Mouse (Mus musculus): ENCODE results near the gene Ucp2. TPM values are rescaled to one million over a fixed set of nuclear protein-coding genes. Genes with fewer than 3 reads are reported as not detected.
"Not testable (repeated sequence)": the region's sequence is repeated elsewhere in the genome, so short reads cannot be mapped to it uniquely, and the experiment has no call there.

Ucp2 gene
- polyA plus RNA-seq, 1 experiment: 172 TPM

DNA sequence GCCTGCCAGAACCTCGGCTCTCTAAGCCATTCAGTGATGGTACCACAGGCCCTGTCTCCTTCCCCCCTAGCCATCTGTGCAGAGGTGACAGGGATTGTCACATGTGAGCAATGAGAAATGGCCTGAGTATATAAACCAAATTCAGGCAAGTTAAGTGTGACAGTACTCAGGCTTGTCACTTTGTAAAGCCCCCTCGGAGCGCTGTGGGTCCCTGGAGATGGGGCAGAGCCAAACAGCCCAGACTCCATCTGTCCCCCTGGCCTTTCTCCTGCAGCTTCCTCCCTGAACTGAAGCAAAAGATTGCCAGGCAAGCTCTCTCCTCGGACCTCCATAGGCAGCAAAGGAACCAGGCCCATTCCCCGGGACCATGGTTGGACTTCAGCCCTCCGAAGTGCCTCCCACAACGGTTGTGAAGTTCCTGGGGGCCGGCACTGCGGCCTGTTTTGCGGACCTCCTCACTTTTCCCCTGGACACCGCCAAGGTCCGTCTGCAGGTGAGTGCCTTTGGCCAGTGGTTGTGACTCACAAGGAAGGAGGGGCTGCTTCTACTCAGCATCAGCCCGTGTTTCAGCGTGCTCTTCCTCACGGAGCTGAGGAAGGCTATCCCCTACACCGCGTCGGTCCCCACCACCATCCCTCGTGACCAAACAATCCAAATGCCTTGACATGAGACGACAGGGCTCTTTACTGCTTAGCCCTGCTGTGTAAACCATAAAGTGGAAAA lies 13.9 kb upstream of the Ucp2 start:
- Histone ChIP-seq H3K27me3 (replicated peaks; ENCODE audit: control insufficient read depth, insufficient read depth, low read length) (no peaks in the 10 kb centered on the region), H3K4me1 (ENCODE audit: control insufficient read depth, insufficient read depth, low read length) (peaks cover 11% of the 10 kb centered on the region; the same call in 1 of the 2 replicates), H3K27ac (ENCODE audit: insufficient read depth, low read depth, low read length) (no peak overlapping the region), H3K36me3 (ENCODE audit: control insufficient read depth, insufficient read depth, low read length) (no peaks in the 10 kb centered on the region), H3K4me3 (ENCODE audit: insufficient read depth, low read depth, low read length) (no peak overlapping the region)
- 68% methylated on average over 20 of the region's 20 CpGs for WGBS
- TF ChIP-seq CTCF (conservative IDR thresholded peaks at IDR 0.05; ENCODE audit: insufficient read depth, insufficient read length, low read depth, low read length): no peak
- TF ChIP-seq POLR2A (IDR thresholded peaks at IDR 0.05; ENCODE audit: low read depth, low read length): no peak
- DNase-seq: no peak

DNA sequence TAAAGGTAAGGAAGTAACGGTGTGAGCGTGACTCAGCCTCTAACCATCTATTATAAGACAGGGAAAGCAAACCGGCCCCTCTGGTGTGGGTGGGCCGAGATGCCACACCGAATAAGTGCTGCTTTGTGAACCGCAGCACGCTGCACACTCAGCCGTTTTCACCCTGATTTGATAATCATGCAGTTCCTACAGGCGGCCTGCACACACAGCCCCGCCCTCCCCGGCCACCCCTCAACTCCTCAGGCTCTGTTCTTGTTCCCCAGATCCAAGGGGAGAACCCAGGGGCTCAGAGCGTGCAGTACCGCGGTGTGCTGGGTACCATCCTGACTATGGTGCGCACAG lies 13.3 kb upstream of the Ucp2 start:
- WGBS: 49% methylated on average over 15 of the region's 15 CpGs

DNA sequence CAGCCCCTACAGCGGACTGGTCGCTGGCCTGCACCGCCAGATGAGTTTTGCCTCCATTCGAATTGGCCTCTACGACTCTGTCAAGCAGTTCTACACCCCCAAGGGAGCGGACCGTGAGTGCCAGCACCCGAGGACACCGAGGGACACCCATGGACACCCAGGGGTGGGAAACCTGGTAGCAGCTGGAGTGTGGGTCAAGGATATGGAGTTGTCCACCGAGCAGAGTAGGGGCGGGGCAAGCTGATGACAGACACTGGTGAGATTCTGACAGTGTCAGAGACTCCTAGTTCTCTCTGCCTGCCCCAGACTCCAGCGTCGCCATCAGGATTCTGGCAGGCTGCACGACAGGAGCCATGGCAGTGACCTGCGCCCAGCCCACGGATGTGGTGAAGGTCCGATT lies 13.0 kb upstream of the Ucp2 start:
- no peak overlapping the region for H3K4me3 ChIP-seq (ENCODE audit: insufficient read depth, low read depth, low read length)
- 73% methylated on average over 17 of the region's 17 CpGs for WGBS
- H3K27ac ChIP-seq (ENCODE audit: insufficient read depth, low read depth, low read length): no peak overlapping the region
- no peaks in the 10 kb centered on the region for H3K27me3 ChIP-seq (replicated peaks; ENCODE audit: control insufficient read depth, insufficient read depth, low read length)
- peaks cover 3% of the 10 kb centered on the region; the same call in 1 of the 2 replicates for H3K4me1 ChIP-seq (ENCODE audit: control insufficient read depth, insufficient read depth, low read length)
- no peaks in the 10 kb centered on the region for H3K36me3 ChIP-seq (ENCODE audit: control insufficient read depth, insufficient read depth, low read length)
- TF ChIP-seq CTCF (conservative IDR thresholded peaks at IDR 0.05; ENCODE audit: insufficient read depth, insufficient read length, low read depth, low read length): no peak
- TF ChIP-seq POLR2A (IDR thresholded peaks at IDR 0.05; ENCODE audit: low read depth, low read length): no peak
- DNase-seq: no peak

More for the DNA sequence above, 13.3 kb upstream of the Ucp2 start:
- DNase-seq: no peak
- H3K27ac ChIP-seq (ENCODE audit: insufficient read depth, low read depth, low read length): no peak overlapping the region
- no peaks in the 10 kb centered on the region for H3K27me3 ChIP-seq (replicated peaks; ENCODE audit: control insufficient read depth, insufficient read depth, low read length)
- no peaks in the 10 kb centered on the region for H3K36me3 ChIP-seq (ENCODE audit: control insufficient read depth, insufficient read depth, low read length)
- H3K4me1 ChIP-seq (ENCODE audit: control insufficient read depth, insufficient read depth, low read length): peaks cover 7% of the 10 kb centered on the region; the same call in 1 of the 2 replicates
- TF ChIP-seq POLR2A (IDR thresholded peaks at IDR 0.05; ENCODE audit: low read depth, low read length) (no peak), CTCF (conservative IDR thresholded peaks at IDR 0.05; ENCODE audit: insufficient read depth, insufficient read length, low read depth, low read length) (no peak)
- no peak overlapping the region for H3K4me3 ChIP-seq (ENCODE audit: insufficient read depth, low read depth, low read length)

DNA sequence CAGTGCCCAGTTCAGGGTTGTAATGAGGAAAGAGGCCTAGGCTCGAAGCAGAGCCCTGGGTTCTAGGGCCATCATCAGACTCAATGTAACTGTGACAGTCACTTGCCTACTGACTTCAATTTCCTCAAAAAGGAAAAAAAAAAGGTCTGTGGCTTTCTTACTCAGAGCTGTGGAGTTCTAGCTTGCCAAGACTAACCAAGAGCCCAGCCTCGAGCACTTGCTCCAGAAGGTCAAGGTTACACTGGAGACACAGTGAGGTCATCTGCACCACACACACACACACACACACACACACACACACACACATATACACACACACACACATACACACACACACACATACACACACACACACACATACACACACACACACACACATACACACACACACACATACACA lies 11.1 kb upstream of the Ucp2 start:
- not testable (repeated sequence) for H3K27ac ChIP-seq (ENCODE audit: insufficient read depth, low read depth, low read length); H3K4me3 ChIP-seq (ENCODE audit: insufficient read depth, low read depth, low read length)
- WGBS: 82% methylated on average over 2 of the region's 2 CpGs

DNA sequence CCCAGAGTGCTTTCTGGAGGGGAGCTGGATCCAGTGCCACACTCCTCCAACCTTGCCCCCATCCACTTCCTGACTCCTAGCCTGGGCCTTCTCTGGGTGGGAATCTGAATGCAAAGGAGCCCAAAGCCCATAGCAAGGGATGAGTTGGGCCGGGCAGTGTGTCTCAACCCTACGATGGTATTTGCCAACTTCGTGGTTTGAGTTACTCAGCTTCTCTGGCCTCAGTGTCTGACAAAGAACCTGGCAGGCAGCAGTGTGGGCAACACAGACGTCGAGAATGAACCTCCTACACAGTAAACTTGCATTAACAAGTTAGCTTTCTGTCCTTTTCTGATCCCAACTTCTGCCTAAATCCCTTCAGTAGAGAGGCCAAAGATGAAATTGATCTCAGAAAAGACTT lies 8.6 kb upstream of the Ucp2 start:
- WGBS: 88% methylated on average over 5 of the region's 5 CpGs
- Histone ChIP-seq H3K4me1 (ENCODE audit: control insufficient read depth, insufficient read depth, low read length) (peaks cover 2% of the 10 kb centered on the region; the same call in 1 of the 2 replicates), H3K27me3 (replicated peaks; ENCODE audit: control insufficient read depth, insufficient read depth, low read length) (no peaks in the 10 kb centered on the region), H3K27ac (ENCODE audit: insufficient read depth, low read depth, low read length) (no peak overlapping the region), H3K4me3 (ENCODE audit: insufficient read depth, low read depth, low read length) (no peak overlapping the region), H3K36me3 (ENCODE audit: control insufficient read depth, insufficient read depth, low read length) (no peaks in the 10 kb centered on the region)
- DNase-seq: no peak
- no peak for TF ChIP-seq POLR2A (IDR thresholded peaks at IDR 0.05; ENCODE audit: low read depth, low read length)
- no peak for TF ChIP-seq CTCF (conservative IDR thresholded peaks at IDR 0.05; ENCODE audit: insufficient read depth, insufficient read length, low read depth, low read length)

More for the DNA sequence above, 11.1 kb upstream of the Ucp2 start:
- H3K27me3 ChIP-seq (replicated peaks; ENCODE audit: control insufficient read depth, insufficient read depth, low read length); H3K4me1 ChIP-seq (ENCODE audit: control insufficient read depth, insufficient read depth, low read length); H3K36me3 ChIP-seq (ENCODE audit: control insufficient read depth, insufficient read depth, low read length); DNase-seq: not testable (repeated sequence)

DNA sequence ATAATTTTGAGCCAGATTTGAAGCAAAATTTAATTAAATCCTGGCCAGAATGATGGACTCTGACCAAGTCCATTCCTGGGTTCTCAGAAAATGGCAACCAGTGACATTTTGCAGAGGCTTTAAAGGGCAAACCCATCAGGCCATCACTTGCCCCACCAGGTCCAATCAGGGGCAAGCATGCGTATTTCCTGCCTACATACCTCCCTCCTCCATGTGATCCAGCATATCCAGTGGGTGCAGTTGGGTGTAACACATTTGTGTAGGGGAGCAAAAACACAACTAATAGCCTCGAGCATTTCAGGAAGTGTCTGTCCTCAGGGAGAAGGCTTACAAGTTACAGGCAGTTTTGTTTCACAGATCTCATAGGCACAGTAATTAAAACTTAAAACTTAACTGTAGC lies 5.8 kb upstream of the Ucp2 start:
- DNase-seq: no peak
- H3K4me3 ChIP-seq (ENCODE audit: insufficient read depth, low read depth, low read length): no peak overlapping the region

DNA sequence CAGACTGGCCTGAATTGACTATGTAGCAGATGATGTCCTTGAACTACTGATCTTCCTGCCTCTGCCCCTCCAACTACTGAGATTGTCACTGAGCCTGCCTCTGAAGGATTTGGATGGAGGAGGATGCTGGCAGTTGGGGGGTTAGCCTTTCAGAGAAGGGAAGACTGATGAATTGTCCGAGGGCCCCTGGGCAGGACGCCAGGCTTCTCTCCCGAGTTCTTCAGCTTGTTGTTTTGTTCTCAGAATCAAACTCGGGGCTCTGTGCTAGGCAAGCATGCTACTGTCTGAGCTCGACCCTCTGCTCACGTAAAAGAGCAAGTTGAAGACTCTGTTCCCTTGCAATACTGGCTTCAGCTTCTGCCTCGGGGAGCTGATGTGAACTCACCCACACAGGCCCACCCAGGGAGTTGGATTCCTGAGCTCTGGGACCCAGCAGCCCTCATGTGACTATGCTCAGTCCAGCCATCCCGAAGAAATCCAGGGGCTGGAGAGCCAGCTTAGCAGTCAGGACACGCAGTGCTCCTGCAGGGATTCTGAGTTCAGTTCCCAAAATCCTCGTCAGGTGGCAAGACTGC lies 4.6 kb upstream of the Ucp2 start:
- no peaks in the 10 kb centered on the region; the same call in 1 of the 2 replicates for H3K4me1 ChIP-seq (ENCODE audit: control insufficient read depth, insufficient read depth, low read length)
- H3K36me3 ChIP-seq (ENCODE audit: control insufficient read depth, insufficient read depth, low read length): no peaks in the 10 kb centered on the region
- no peaks in the 10 kb centered on the region for H3K27me3 ChIP-seq (replicated peaks; ENCODE audit: control insufficient read depth, insufficient read depth, low read length)
- WGBS: 38% methylated on average over 10 of the region's 10 CpGs
- DNase-seq: no peak
- no peak overlapping the region for H3K27ac ChIP-seq (ENCODE audit: insufficient read depth, low read depth, low read length)
- no peak for TF ChIP-seq CTCF (conservative IDR thresholded peaks at IDR 0.05; ENCODE audit: insufficient read depth, insufficient read length, low read depth, low read length)
- TF ChIP-seq POLR2A (IDR thresholded peaks at IDR 0.05; ENCODE audit: low read depth, low read length): no peak
- H3K4me3 ChIP-seq (ENCODE audit: insufficient read depth, low read depth, low read length): no peak overlapping the region

More for the DNA sequence above, 5.8 kb upstream of the Ucp2 start:
- Histone ChIP-seq H3K27me3 (replicated peaks; ENCODE audit: control insufficient read depth, insufficient read depth, low read length) (no peaks in the 10 kb centered on the region), H3K4me1 (ENCODE audit: control insufficient read depth, insufficient read depth, low read length) (no peaks in the 10 kb centered on the region; the same call in 1 of the 2 replicates), H3K36me3 (ENCODE audit: control insufficient read depth, insufficient read depth, low read length) (no peaks in the 10 kb centered on the region), H3K27ac (ENCODE audit: insufficient read depth, low read depth, low read length) (no peak overlapping the region)
- 58% methylated on average over 2 of the region's 2 CpGs for WGBS
- TF ChIP-seq POLR2A (IDR thresholded peaks at IDR 0.05; ENCODE audit: low read depth, low read length) (no peak), CTCF (conservative IDR thresholded peaks at IDR 0.05; ENCODE audit: insufficient read depth, insufficient read length, low read depth, low read length) (no peak)
